Mouse (Mus musculus) neural tube, embryonic 14.5 days (tissue): ENCODE measurements around the gene Gm49510. TPM values are rescaled to one million over a fixed set of nuclear protein-coding genes. Genes with fewer than 3 reads are reported as not detected.

Experiments
- ATAC-seq: fragments of 200-750 bp; cut with Nextera tagmentation; 2 replicates; pipeline ENCODE4 v1.8.0; 2017; ENCODE audit warnings: low read depth, mild to moderate bottlenecking, moderate TSS enrichment, moderate library complexity
- H3K27ac ChIP-seq: fragments of 300-500 bp; sonication (generic); 2 replicates; pipeline ENCODE4 v1.5.1; 2014; ENCODE audit warnings: low read depth, mild to moderate bottlenecking, control low read depth, low read length, moderate library complexity, mixed read lengths
- H3K27me3 ChIP-seq: fragments of 300-500 bp; sonication (generic); 2 replicates; pipeline ENCODE4 v1.6.1; 2014; ENCODE audit warnings: low read length; ENCODE audit not compliant: control insufficient read depth, insufficient read depth
- H3K36me3 ChIP-seq: fragments of 300-500 bp; sonication (generic); 2 replicates; pipeline ENCODE4 v1.6.1; 2014; ENCODE audit warnings: low read length, mixed read lengths; ENCODE audit not compliant: control insufficient read depth, insufficient read depth
- H3K4me1 ChIP-seq: fragments of 300-500 bp; sonication (generic); 2 replicates; pipeline ENCODE4 v1.6.1; 2014; ENCODE audit warnings: low read length; ENCODE audit not compliant: control insufficient read depth, insufficient read depth
- H3K4me2 ChIP-seq: fragments of 300-500 bp; sonication (generic); 2 replicates; pipeline ENCODE4 v1.6.1; 2014; ENCODE audit warnings: mild to moderate bottlenecking, low read depth, low read length, control low read depth
- H3K4me3 ChIP-seq: fragments of 300-500 bp; sonication (generic); 2 replicates; pipeline ENCODE4 v1.5.1; 2014; ENCODE audit warnings: low read depth, low read length, control low read depth, mixed read lengths
- H3K9ac ChIP-seq: fragments of 300-500 bp; sonication (generic); replicated peaks from 2 replicates; pipeline ENCODE4 v1.6.1; 2014; ENCODE audit warnings: low read depth, mild to moderate bottlenecking, control low read depth, low read length, mixed read lengths
- H3K9me3 ChIP-seq: fragments of 300-500 bp; sonication (generic); 2 replicates; pipeline ENCODE4 v1.6.1; 2016; ENCODE audit warnings: low read length; ENCODE audit not compliant: control insufficient read depth
- WGBS: fragments of 180-500 bp; shearing (Covaris S2); extraction: QIAGEN DNeasy Blood & Tissue Kit; methylation state at CpG from one replicate; pipeline ENCODE4 v1.1.7; 2014; 5-methylcytosine and 5-hydroxymethylcytosine counted together
- polyA plus RNA-seq: library from polyadenylated mRNA; unstranded; fragments of >200 nt; fragmentation: Nextera tagmentation; extraction: Ambion mirVana; gene quantifications from 2 replicates; pipeline ENCODE4 v1.2.1, GENCODE M21; 2014

The Gm49510 gene
- polyA plus RNA-seq, 1 experiment from 2014 or later: 0.21 TPM

DNA sequence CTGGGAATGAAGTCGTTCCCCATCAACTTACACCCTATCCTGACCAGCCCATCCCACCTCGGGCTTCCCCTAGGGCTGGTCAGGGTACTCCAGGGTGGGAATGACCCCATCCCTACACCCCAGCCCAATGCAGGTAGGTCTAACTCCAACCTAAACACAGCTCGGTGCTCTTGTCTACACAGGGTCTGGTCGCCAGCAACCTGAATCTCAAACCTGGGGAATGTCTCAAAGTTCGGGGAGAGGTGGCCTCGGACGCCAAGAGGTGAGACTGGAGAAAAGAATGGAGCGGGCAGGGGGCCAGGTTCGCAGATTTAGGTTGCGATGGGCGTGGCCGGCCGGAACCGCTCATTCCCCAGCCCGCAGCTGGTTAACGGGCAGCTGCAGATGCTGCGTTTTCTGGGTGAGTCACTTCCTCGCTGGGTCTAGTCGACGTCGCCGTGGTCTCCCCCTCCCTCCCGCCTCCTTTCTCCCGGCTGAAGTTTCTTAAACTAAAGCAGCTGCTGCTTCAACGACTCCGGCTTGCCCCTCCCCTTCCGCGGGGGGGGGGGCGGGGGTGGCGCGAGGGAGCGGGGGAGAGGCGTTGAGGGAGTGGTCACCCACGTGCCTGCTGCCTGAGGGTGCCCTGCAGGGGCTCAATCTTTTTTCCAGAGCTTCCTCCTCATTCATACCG, 28.5 kb downstream of the Gm49510 start:
- ATAC-seq: no peak
- peak overlapping the region; percentile 44 for H3K9ac ChIP-seq

DNA sequence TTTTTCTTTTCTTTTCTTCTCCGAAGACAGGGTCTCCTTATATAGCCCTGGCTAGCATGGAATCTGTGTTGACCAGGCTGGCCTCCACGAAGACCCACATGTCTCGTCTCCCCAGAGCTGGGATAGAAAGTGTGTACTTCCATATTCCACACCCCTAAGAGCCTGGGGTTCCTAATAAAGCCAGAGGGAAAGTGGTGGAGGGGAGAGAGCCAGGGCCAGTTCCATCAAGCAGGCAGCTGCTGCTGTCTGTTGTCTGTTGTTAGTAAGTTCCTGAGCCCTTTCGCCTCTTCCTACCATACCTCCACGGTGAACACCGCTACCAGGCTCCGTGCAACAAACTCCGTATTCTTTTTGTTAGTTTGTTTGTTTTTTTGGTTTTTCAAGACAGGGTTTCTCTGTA, 29.1 kb downstream of the Gm49510 start:
- Histone ChIP-seq H3K9ac (no peak overlapping the region), H3K27me3 (no peaks in the 10 kb centered on the region), H3K27ac (no peak overlapping the region), H3K9me3 (no peaks in the 10 kb centered on the region), H3K36me3 (no peaks in the 10 kb centered on the region), H3K4me1 (peaks cover 8% of the 10 kb centered on the region; the same call in 1 of the 2 replicates), H3K4me2 (peak overlapping the region; percentile 59), H3K4me3 (no peak overlapping the region)
- no peak for ATAC-seq
- WGBS: 49% methylated on average over 8 of the region's 8 CpGs

More for the DNA sequence above, 28.5 kb downstream of the Gm49510 start:
- 1% methylated on average over 31 of the region's 35 CpGs for WGBS
- peaks cover 8% of the 10 kb centered on the region; the same call in 1 of the 2 replicates for H3K4me1 ChIP-seq
- no peaks in the 10 kb centered on the region for H3K36me3 ChIP-seq
- H3K27me3 ChIP-seq: no peaks in the 10 kb centered on the region
- no peaks in the 10 kb centered on the region for H3K9me3 ChIP-seq
- H3K4me3 ChIP-seq: peak overlapping the region; percentile 20
- H3K4me2 ChIP-seq: peak overlapping the region; percentile 59
- no peak overlapping the region for H3K27ac ChIP-seq

DNA sequence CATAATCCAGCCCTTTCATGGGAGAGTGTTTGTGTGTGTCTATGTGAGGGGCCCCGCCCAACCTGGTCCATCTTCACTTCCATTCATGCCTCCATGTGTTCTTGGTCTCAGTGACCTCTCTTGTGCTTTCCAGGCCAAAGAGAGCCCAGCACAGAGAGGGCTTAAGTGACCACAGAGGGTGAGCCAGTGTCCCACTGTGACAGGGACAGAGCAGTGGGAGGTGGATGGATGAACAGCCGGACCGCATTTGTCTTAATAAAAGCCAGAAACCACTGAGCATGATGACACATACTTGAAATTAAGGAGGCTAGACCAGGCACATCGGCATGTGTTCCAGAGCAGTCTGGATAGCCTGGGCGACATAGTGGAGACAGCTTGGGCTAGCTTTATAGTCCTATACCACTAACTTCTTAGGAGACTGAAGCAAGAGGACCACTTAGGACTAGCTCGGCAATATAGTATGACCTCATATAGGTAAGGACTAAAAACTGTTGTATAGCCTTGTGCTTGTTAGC, 30.8 kb downstream of the Gm49510 start:
- H3K4me2 ChIP-seq: no peak overlapping the region
- no peaks in the 10 kb centered on the region for H3K36me3 ChIP-seq
- no peak overlapping the region for H3K9ac ChIP-seq
- no peak overlapping the region for H3K27ac ChIP-seq
- H3K4me3 ChIP-seq: no peak overlapping the region
- peaks cover 8% of the 10 kb centered on the region; the same call in 1 of the 2 replicates for H3K4me1 ChIP-seq
- 93% methylated on average over 6 of the region's 6 CpGs for WGBS
- ATAC-seq: no peak
- no peaks in the 10 kb centered on the region for H3K9me3 ChIP-seq
- H3K27me3 ChIP-seq: no peaks in the 10 kb centered on the region

DNA sequence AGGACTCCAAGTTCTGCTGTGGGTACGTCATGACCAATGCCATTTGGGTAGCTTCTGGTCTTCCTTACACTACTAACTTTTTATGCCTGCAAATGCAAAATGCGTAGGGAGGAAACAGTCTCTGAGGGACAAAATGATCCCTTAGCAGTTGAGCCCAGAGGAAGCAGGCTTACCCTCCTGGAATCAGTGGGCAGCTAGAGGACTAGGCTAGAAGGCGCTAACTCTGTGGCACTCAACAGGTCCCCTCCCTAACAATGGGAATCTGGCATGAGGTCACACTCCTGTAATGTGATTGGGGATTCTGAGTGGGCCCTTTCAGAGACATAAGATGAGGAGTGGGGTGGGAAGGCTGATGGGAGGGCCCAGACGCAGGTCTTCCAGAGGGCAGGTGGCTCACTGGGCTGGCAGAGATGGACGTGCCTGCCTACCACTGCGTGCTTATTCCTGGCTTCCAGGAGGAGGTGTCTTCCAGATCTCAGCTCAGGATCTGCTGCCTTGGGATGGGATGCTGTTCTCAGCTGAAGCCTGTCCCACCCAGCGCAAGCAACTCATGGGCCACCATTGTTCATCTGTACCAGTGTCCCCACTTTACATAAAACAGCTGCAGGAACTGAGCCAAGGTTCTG, 31.4 kb downstream of the Gm49510 start:
- WGBS: 92% methylated on average over 7 of the region's 7 CpGs
- Histone ChIP-seq H3K36me3 (no peaks in the 10 kb centered on the region), H3K4me1 (peaks cover 11% of the 10 kb centered on the region), H3K27me3 (no peaks in the 10 kb centered on the region), H3K4me3 (no peak overlapping the region), H3K9me3 (no peaks in the 10 kb centered on the region), H3K4me2 (no peak overlapping the region), H3K27ac (no peak overlapping the region), H3K9ac (no peak overlapping the region)
- no peak for ATAC-seq

DNA sequence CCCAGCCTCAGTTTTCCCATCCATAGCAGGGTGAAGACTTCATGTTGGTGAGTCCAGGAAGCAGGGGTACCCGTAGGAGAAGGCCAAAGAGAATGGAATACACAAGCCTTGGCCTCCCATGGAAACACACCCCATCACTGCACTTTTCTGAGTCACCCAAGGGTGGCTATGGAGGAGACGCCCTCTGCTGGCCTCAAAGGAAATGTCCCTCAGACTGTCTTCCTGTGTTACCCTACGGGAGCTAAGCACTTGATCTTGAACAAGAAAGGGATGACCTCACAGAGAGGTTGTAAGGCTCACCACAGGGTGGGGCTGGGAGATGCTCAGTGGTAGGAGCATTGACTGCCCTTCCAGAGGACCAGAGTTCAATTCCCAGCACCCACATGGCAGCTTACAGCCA, 32.1 kb downstream of the Gm49510 start:
- whole genome bisulfite sequencing: 19% methylated on average over 3 of the region's 3 CpGs
- peaks cover 12% of the 10 kb centered on the region for H3K4me1 ChIP-seq
- no peak overlapping the region for H3K4me2 ChIP-seq
- no peak overlapping the region for H3K4me3 ChIP-seq
- H3K27me3 ChIP-seq: no peaks in the 10 kb centered on the region
- no peak overlapping the region for H3K27ac ChIP-seq
- no peaks in the 10 kb centered on the region for H3K9me3 ChIP-seq
- H3K9ac ChIP-seq: no peak overlapping the region
- no peaks in the 10 kb centered on the region for H3K36me3 ChIP-seq
- ATAC-seq: no peak

DNA sequence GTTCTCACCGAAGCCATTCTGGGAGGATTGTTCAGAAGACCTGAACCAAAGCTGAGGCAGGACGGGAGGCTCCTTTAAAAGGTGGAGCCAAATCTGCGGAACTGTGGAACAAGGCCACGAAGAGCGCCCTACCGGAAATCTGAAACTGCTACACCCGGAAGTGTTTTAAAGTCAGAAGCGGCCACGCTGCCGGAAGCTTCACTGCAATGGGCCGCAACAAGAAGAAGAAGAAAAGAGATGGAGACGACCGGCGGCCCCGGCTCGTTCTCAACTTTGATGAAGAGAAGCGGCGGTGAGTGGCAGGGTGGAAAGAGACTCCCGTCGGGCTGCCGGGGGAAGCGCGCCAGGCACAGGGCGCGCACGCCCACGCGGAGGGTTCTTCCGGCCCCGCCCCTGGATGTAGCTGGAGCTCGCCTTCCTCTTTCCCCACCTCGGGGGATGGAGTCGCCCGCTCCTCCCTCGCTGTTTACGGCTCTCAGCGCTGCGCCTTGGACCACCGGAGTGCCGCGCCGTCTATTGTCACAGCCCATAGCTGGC, 35.4 kb downstream of the Gm49510 start, which contains the start of gene Nol12:
TSS of gene Nol12 (plus strand) at position 150 of the 537 bp plus-strand sequence.
- WGBS: under 1% methylated on average over 41 of the region's 42 CpGs

DNA sequence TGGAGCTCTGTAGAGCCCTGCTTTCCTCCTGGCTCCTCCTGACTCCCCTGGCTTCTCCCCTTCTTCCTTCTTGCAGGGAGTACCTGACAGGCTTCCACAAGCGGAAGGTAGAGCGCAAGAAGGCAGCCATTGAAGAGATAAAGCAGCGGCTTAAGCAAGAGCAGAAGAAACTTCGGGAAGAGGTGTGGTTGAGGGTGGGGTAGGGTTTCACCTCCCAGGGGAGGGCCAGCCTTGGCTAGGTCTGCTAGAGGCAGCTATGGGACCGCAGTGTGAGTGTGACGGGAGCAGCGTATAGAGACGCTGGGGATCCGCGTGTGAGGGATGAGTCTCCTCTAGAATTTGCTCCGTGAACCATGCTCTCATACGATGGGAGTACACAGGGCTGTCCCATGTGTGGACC, 36.9 kb downstream of the Gm49510 start:
- Histone ChIP-seq H3K27ac (no peak overlapping the region), H3K9me3 (no peaks in the 10 kb centered on the region), H3K4me2 (no peak overlapping the region), H3K4me1 (peaks cover 12% of the 10 kb centered on the region), H3K4me3 (no peak overlapping the region), H3K9ac (no peak overlapping the region), H3K36me3 (peaks cover 27% of the 10 kb centered on the region), H3K27me3 (no peaks in the 10 kb centered on the region)
- no peak for ATAC-seq
- 94% methylated on average over 12 of the region's 12 CpGs for WGBS

More for the DNA sequence above, 35.4 kb downstream of the Gm49510 start, which contains the start of gene Nol12:
- Histone ChIP-seq H3K9ac (peak within 1 kb of the TSS; percentile 68), H3K36me3 (peaks cover 13% of the 10 kb centered on the region), H3K4me1 (peaks cover 12% of the 10 kb centered on the region), H3K27ac (peak within 1 kb of the TSS; percentile 80), H3K27me3 (no peaks in the 10 kb centered on the region), H3K4me3 (peak within 1 kb of the TSS; percentile 51), H3K9me3 (no peaks in the 10 kb centered on the region), H3K4me2 (peak within 1 kb of the TSS; percentile 73)
- ATAC-seq: peak; percentile 91

DNA sequence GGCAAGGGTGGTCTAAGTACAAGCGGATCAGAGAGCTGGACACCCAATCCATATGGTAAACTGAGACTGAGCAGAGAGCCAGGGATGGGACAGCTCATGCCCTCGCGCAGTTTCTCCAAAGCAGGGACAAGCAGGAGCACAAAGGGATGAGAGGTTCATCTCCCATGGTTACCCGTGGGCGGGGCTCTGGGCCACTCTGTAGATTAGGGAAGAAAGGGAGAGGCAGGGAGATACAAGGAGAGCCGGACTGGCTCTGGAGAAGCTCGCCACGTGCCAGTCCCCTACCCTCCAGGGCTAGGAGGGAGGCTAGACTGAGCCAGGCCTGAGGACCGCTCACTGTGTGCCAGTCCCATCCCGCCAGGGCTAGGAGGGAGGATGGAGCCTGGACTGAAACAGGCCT, 37.8 kb downstream of the Gm49510 start:
- no peak overlapping the region for H3K4me3 ChIP-seq
- peaks cover 27% of the 10 kb centered on the region for H3K36me3 ChIP-seq
- peaks cover 12% of the 10 kb centered on the region for H3K4me1 ChIP-seq
- 0 out of 2 replicates have a peak overlapping the region, but pooled peaks have one; percentile 21 for H3K9ac ChIP-seq
- WGBS: 89% methylated on average over 10 of the region's 10 CpGs
- no peak overlapping the region for H3K27ac ChIP-seq
- no peaks in the 10 kb centered on the region for H3K9me3 ChIP-seq
- H3K27me3 ChIP-seq: no peaks in the 10 kb centered on the region
- no peak for ATAC-seq
- H3K4me2 ChIP-seq: no peak overlapping the region

DNA sequence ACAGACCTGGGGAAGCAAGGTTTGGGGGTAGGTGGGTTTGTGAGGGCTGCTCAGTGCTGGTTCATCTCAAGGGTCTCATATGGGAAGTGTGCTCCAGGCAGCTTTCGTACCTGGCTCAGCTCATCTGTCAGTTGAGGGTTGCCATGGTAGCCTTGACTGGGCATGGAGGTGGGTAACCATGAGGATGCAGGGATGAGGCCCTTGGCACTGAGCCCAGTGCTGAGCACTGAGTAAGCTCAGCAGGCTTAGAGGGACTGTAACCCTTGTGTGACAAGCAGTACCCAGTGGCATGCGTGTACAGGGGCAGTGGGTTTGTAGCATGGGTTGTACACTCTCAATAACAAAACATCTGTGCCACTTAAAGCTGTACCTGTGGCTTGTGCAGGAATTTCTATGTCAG, 38.5 kb downstream of the Gm49510 start:
- Histone ChIP-seq H3K36me3 (peaks cover 27% of the 10 kb centered on the region), H3K9ac (no peak overlapping the region), H3K4me3 (no peak overlapping the region), H3K9me3 (no peaks in the 10 kb centered on the region), H3K4me2 (no peak overlapping the region), H3K4me1 (peaks cover 12% of the 10 kb centered on the region), H3K27me3 (no peaks in the 10 kb centered on the region), H3K27ac (no peak overlapping the region)
- 79% methylated on average over 2 of the region's 2 CpGs for WGBS
- no peak for ATAC-seq
